Mouse (Mus musculus) lung, adult 2 months (tissue): ENCODE results near the gene Slc5a10.

Experiments
- CTCF ChIP-seq: fragments of 200-500 bp; IDR thresholded peaks from 2 replicates; pipeline ENCODE4 v1.5.1; 2011; ENCODE audit warnings: mild to moderate bottlenecking, low read length, control low read depth; ENCODE audit not compliant: insufficient read depth
- POLR2A ChIP-seq: fragments of 200-500 bp; IDR thresholded peaks from 2 replicates; pipeline ENCODE4 v1.6.1; 2011; ENCODE audit warnings: low read depth, mild to moderate bottlenecking, control low read depth, low read length, borderline replicate concordance; ENCODE audit errors: extremely low read depth

DNA sequence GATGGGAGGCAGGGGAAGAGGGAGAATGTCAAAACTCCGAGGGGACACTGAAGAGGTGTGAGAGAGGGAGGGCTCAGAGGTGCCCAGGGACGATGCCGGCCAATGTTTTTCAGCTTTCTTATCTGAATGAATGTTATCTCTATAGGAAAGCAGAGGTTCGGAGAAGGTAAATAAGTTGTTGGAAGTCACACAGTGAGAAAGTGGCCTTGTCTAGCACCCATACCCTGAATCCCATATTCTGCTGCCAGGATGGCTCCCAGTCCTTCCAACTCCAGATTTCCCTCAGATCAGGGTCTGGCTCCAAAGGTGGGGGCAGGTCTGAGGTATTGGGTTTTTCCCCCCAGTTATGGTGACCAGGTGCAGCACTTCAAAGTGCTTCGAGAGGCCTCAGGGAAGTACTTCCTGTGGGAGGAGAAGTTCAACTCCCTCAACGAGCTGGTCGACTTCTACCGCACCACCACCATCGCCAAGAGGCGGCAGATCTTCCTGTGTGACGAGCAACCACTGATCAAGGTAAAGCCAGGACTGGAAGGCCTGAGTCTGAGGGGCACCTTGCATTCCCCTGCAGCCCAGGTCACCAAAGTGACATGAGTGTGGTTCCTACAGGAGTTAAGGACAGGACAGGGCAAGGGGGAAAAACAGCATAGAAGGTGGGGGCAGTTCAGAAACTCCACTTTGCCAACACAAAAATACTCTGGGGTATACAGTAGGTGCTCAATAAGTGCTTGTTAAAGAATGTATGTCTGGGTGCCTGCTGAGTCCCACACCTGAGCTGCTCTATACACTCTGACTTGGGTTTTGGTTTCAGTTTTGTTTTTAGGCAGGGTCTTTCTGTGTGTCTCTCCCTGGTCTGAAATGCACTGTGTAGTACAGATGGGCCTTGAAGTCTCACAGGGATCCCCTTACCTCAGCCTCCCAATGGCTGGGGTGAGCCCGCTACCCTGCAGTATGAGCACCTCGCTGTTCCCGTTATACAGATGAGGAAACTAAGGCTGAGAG, 50.8 kb downstream of the Slc5a10 start:
- no peak for TF ChIP-seq CTCF
- TF ChIP-seq POLR2A: no peak
